Mouse (Mus musculus) bone marrow, adult 2 months (tissue): ENCODE data around the gene Erp27.

ENCODE experiments used
- CTCF ChIP-seq: fragments of 200-500 bp; IDR thresholded peaks from 2 replicates; pipeline ENCODE4 v1.5.1; 2011; ENCODE audit warnings: low read length, control low read depth; ENCODE audit not compliant: control insufficient read depth, insufficient read depth
- POLR2A ChIP-seq: fragments of 200-500 bp; IDR thresholded peaks from 2 replicates; pipeline ENCODE4 v1.6.1; 2011; ENCODE audit warnings: low read depth, mild to moderate bottlenecking, control low read depth, low read length, borderline replicate concordance; ENCODE audit not compliant: control insufficient read depth

DNA sequence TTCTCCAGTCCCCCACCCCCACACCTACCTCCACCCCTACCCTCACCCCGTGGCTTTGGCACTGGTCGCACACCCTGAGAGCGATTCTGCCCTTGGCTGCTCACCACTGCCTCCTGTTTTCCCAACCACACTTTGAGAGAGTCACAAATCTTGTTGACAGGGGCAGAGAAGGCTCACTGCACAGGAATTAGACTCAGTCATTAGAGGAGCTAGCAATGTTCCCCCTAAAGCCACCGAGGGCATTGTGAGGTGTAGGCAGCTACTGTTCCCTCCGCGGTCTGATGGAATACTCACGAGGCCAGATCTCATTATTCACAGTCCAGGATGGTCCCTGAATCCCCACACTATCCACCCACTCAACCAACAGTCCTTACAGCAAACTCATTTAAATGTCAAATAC, 35.1 kb upstream of the Erp27 start:
- no peak for TF ChIP-seq CTCF
- TF ChIP-seq POLR2A = no peak
